Mouse (Mus musculus) left cerebral cortex, postnatal 4 days (tissue): ENCODE measurements around the gene Rack1. TPM values are rescaled to one million over a fixed set of nuclear protein-coding genes. Genes with fewer than 3 reads are reported as not detected.
"Not testable (repeated sequence)": the region's sequence is repeated elsewhere in the genome, so short reads cannot be mapped to it uniquely, and the experiment has no call there.

ENCODE experiments used
- DNase-seq: peaks from one replicate; pipeline ENCODE4 v3.0.0-alpha.2; 2022
- intact Hi-C: fragments of 180-260 bp; cut with DNase I; formaldehyde crosslinking; loops from one replicate; pipeline ENCODE4 v1.15.1; 2025
- total RNA-seq, 2 experiments: library from RNA; stranded (reverse); gene quantifications; 2 replicates each; pipeline ENCODE4 v1.2.3; 2021

Rack1 gene
- total RNA-seq, 2 experiments from 2014 or later: 486 to 572 TPM

- peak; percentile 100 for DNase-seq
- intact Hi-C loops: no loop called here
These were observed 16.9 kb downstream of the Rack1 start, which contains the start of gene Trim41 for GRCm38 (mm10) chr11:48816800-48817665. TSS of gene Trim41 (minus strand) at chr11:48817353.

GRCm38 (mm10) chr11:48817794-48818193 lies 17.7 kb downstream of the Rack1 start:
- intact Hi-C loops: no loop called here
- DNase-seq: no peak

GRCm38 (mm10) chr11:48818346-48818745 lies 18.2 kb downstream of the Rack1 start:
- intact Hi-C loops: no loop called here
- peak; percentile 71 for DNase-seq

- intact Hi-C loops: loop anchor here (5.0 kb wide), 1 partner anchor 38 kb away; no protein-coding TSS in a partner anchor
- DNase-seq: no peak
These were observed 19.6 kb downstream of the Rack1 start for GRCm38 (mm10) chr11:48819614-48820307.

GRCm38 (mm10) chr11:48820308-48820674 lies 20.2 kb downstream of the Rack1 start:
- intact Hi-C loops: loop anchor here (5.0 kb wide), 1 partner anchor 37 kb away; no protein-coding TSS in a partner anchor
- DNase-seq: no peak

GRCm38 (mm10) chr11:48821299-48821698 lies 21.2 kb downstream of the Rack1 start:
- not testable (repeated sequence) for DNase-seq
- intact Hi-C loops: loop anchor here (5.0 kb wide), 1 partner anchor 36 kb away; no protein-coding TSS in a partner anchor

- no peak for DNase-seq
- intact Hi-C loops: loop anchor here (2.0 to 5.0 kb wide), 2 partner anchors 14 to 34 kb away; no protein-coding TSS in a partner anchor
These were observed 22.8 kb downstream of the Rack1 start for GRCm38 (mm10) chr11:48822768-48823512.

- DNase-seq: peak; percentile 30
- intact Hi-C loops: loop anchor here (2.0 to 5.0 kb wide), 2 partner anchors 13 to 34 kb away; no protein-coding TSS in a partner anchor
These were observed 23.4 kb downstream of the Rack1 start for GRCm38 (mm10) chr11:48823536-48823972.

GRCm38 (mm10) chr11:48824311-48824830 lies 24.2 kb downstream of the Rack1 start:
- no peak for DNase-seq
- intact Hi-C loops: loop anchor here (5.0 kb wide), 1 partner anchor 33 kb away; no protein-coding TSS in a partner anchor

- peak; percentile 21 for DNase-seq
- intact Hi-C loops: not testable (repeated sequence)
These were observed 26.0 kb downstream of the Rack1 start, which contains the start of the genes Trim7 and Gm12184 for GRCm38 (mm10) chr11:48825979-48826751. TSS of gene Trim7 (plus strand) at chr11:48826140. TSS of gene Gm12184 (minus strand) at chr11:48826655.

GRCm38 (mm10) chr11:48826752-48827096 lies 26.6 kb downstream of the Rack1 start:
- intact Hi-C loops: no loop called here
- DNase-seq: no peak

GRCm38 (mm10) chr11:48827926-48828325 lies 27.8 kb downstream of the Rack1 start:
- intact Hi-C loops: no loop called here
- no peak for DNase-seq

GRCm38 (mm10) chr11:48830279-48830678 lies 30.1 kb downstream of the Rack1 start:
- no peak for DNase-seq
- intact Hi-C loops: no loop called here

GRCm38 (mm10) chr11:48831273-48831672 lies 31.1 kb downstream of the Rack1 start:
- intact Hi-C loops: no loop called here

GRCm38 (mm10) chr11:48833078-48833730 lies 33.1 kb downstream of the Rack1 start:
- DNase-seq: no peak
- intact Hi-C loops: no loop called here

More at GRCm38 (mm10) chr11:48831273-48831672, 31.1 kb downstream of the Rack1 start:
- no peak for DNase-seq

GRCm38 (mm10) chr11:48833731-48834639 lies 33.9 kb downstream of the Rack1 start:
- DNase-seq: peak; percentile 91

GRCm38 (mm10) chr11:48835923-48836322 lies 35.8 kb downstream of the Rack1 start:
- DNase-seq: no peak
- intact Hi-C loops: loop anchor here (2.0 kb wide), 1 partner anchor 13 kb away; no protein-coding TSS in a partner anchor

More at GRCm38 (mm10) chr11:48833731-48834639, 33.9 kb downstream of the Rack1 start:
- intact Hi-C loops: no loop called here

GRCm38 (mm10) chr11:48836990-48837309 lies 36.8 kb downstream of the Rack1 start:
- no peak for DNase-seq
- intact Hi-C loops: loop anchor here (2.0 kb wide), 1 partner anchor 14 kb away; no protein-coding TSS in a partner anchor
